Mouse (Mus musculus) kidney, postnatal 25 days (tissue): ENCODE results near the gene Gnptg.

ENCODE experiments used
- DNase-seq, 2 experiments: peaks; one replicate each; pipeline ENCODE4 v3.0.0; 2021; ENCODE audit warnings: mixed read lengths in 2 of 2

Gnptg gene

GRCm38 (mm10) chr17:25239695-25240636, at the start of gene Gnptg, which contains the start of gene Tsr3:
Gnptg (minus strand) TSS chr17:25240124.
Tsr3 (plus strand) TSS chr17:25240170.
- peak; percentile 87 to 94 for DNase-seq

GRCm38 (mm10) chr17:25288842-25289241, 48.9 kb upstream of the Gnptg start:
- DNase-seq, result peak; percentile 55 to 67

- DNase-seq, result peak; percentile 86 to 89
Observed at GRCm38 (mm10) chr17:25285033-25285432, 45.1 kb upstream of the Gnptg start.

- peak; percentile 84 to 90 for DNase-seq
Observed at GRCm38 (mm10) chr17:25282133-25282532, 42.2 kb upstream of the Gnptg start.

GRCm38 (mm10) chr17:25275833-25276232, 35.9 kb upstream of the Gnptg start:
- no peak for DNase-seq

- DNase-seq, result no peak
Observed at GRCm38 (mm10) chr17:25274571-25275346, 34.8 kb upstream of the Gnptg start, which contains the start of gene Ube2i. Ube2i (minus strand) TSS chr17:25274622.

- peak; percentile 94 to 97 for DNase-seq
Observed at GRCm38 (mm10) chr17:25273706-25274501, 34.0 kb upstream of the Gnptg start.

GRCm38 (mm10) chr17:25272951-25273705, 33.2 kb upstream of the Gnptg start:
- peak; percentile 86 to 95 for DNase-seq

- peak; percentile 40 to 74 for DNase-seq
Observed at GRCm38 (mm10) chr17:25272326-25272725, 32.4 kb upstream of the Gnptg start.

- DNase-seq, result no peak
Observed at GRCm38 (mm10) chr17:25270795-25271335, 30.9 kb upstream of the Gnptg start.

- DNase-seq, result peak; percentile 43 to 57
Observed at GRCm38 (mm10) chr17:25264453-25264852, 24.5 kb upstream of the Gnptg start.

GRCm38 (mm10) chr17:25257804-25258261, 17.9 kb upstream of the Gnptg start:
- DNase-seq, result no peak

GRCm38 (mm10) chr17:25256140-25256754, 16.3 kb upstream of the Gnptg start, which contains the start of gene Baiap3:
Baiap3 (minus strand) TSS chr17:25256364.
- DNase-seq, result no peak

- DNase-seq, result no peak
Observed at GRCm38 (mm10) chr17:25255110-25255509, 15.2 kb upstream of the Gnptg start.

- DNase-seq, result no peak
Observed at GRCm38 (mm10) chr17:25253760-25254159, 13.8 kb upstream of the Gnptg start.

- no peak for DNase-seq
Observed at GRCm38 (mm10) chr17:25252643-25253042, 12.7 kb upstream of the Gnptg start.

- DNase-seq, result no peak
Observed at GRCm38 (mm10) chr17:25250181-25250835, 10.4 kb upstream of the Gnptg start.

- DNase-seq, result no peak
Observed at GRCm38 (mm10) chr17:25248033-25248750, 8.3 kb upstream of the Gnptg start.

GRCm38 (mm10) chr17:25244239-25244638, 4.3 kb upstream of the Gnptg start:
- no peak for DNase-seq
